Mouse (Mus musculus) cerebellum, adult 2 months (tissue): ENCODE data around the gene 2010300C02Rik. TPM values are rescaled to one million over a fixed set of nuclear protein-coding genes. Genes with fewer than 3 reads are reported as not detected.
A peak's percentile ranks its signal among the peaks of the same experiment; 100 is the strongest.

Experiments
- DNase-seq, 2 experiments: peaks; one replicate each; pipeline ENCODE4 v3.0.0; 2021
- H3K27ac ChIP-seq: fragments of 200-500 bp; 2 replicates; pipeline ENCODE4 v1.5.1; 2012; ENCODE audit warnings: low read length, control low read depth, inconsistent platforms; ENCODE audit not compliant: insufficient read depth
- H3K27me3 ChIP-seq: fragments of 200-500 bp; 2 replicates; pipeline ENCODE4 v1.6.1; 2012; ENCODE audit warnings: inconsistent platforms, mild to moderate bottlenecking, low read length, moderate library complexity; ENCODE audit not compliant: control insufficient read depth, insufficient read depth
- H3K4me1 ChIP-seq: fragments of 200-500 bp; 2 replicates; pipeline ENCODE4 v1.6.1; 2011; ENCODE audit warnings: low read length; ENCODE audit not compliant: control insufficient read depth, insufficient read depth
- H3K4me3 ChIP-seq: fragments of 200-500 bp; replicated peaks from 2 replicates; pipeline ENCODE3; 2011; ENCODE audit warnings: mild to moderate bottlenecking, low read depth, low read length, control low read depth; ENCODE audit not compliant: insufficient read depth
- CTCF ChIP-seq: fragments of 200-500 bp; IDR thresholded peaks from 2 replicates; pipeline ENCODE4 v1.5.1; 2011; ENCODE audit warnings: low read depth, mild to moderate bottlenecking, control low read depth, low read length, moderate library complexity, borderline replicate concordance; ENCODE audit not compliant: insufficient read depth
- POLR2A ChIP-seq: fragments of 200-500 bp; IDR thresholded peaks from 2 replicates; pipeline ENCODE4 v1.6.1; 2011; ENCODE audit warnings: low read length, control low read depth, borderline replicate concordance; ENCODE audit not compliant: insufficient read depth
- WGBS: fragments of 180-500 bp; shearing (Covaris S2); methylation state at CpG from one replicate; pipeline ENCODE4 v1.1.7; 2018; 5-methylcytosine and 5-hydroxymethylcytosine counted together
- polyA plus RNA-seq: library from polyadenylated mRNA; depleted of rRNA; stranded (reverse); fragments of >200 nt; gene quantifications from 2 replicates; pipeline ENCODE4 v1.2.3, GENCODE M21; 2012

The 2010300C02Rik gene
- polyA plus RNA-seq, 1 experiment: 21.7 TPM

- H3K4me1 ChIP-seq: no peaks in the 10 kb centered on the region; the same call in 1 of the 2 replicates
- H3K4me3 ChIP-seq: no peak overlapping the region
- no peak; the same call in 1 of the 2 replicates for TF ChIP-seq CTCF
- TF ChIP-seq POLR2A: no peak
- H3K27ac ChIP-seq: no peak overlapping the region
- DNase-seq: no peak
- no peaks in the 10 kb centered on the region for H3K27me3 ChIP-seq
- 75% methylated on average over 1 of the region's 2 CpGs for WGBS
Measured at GRCm38 (mm10) chr1:37636169-37636568, 83.7 kb downstream of the 2010300C02Rik start.

DNA sequence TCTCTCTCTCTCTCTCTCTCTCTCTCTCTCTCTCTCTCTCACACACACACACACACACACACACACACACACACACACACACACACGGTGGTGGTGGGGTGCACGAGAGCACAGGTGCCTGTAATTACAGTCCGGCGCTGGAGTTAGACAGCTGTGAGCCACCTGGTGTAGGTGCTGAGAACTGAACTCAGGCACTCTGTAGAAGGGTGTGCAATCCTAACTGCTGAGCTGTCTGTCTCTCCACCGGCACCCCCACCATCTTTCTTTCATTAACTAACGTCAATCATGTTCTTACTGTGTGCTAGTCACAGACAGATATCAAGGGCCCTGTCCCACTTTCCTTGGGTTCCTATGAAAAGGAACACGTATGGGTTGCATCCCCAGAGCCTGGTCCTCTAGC, 84.2 kb downstream of the 2010300C02Rik start:
- Histone ChIP-seq H3K4me3 (no peak overlapping the region), H3K4me1 (no peaks in the 10 kb centered on the region; the same call in 1 of the 2 replicates), H3K27ac (no peak overlapping the region), H3K27me3 (no peaks in the 10 kb centered on the region)
- no peak for DNase-seq
- no peak for TF ChIP-seq CTCF
- no peak for TF ChIP-seq POLR2A
- 82% methylated on average over 7 of the region's 7 CpGs for WGBS

GRCm38 (mm10) chr1:37634658-37635057, 85.2 kb downstream of the 2010300C02Rik start:
- H3K4me1 ChIP-seq: no peaks in the 10 kb centered on the region; the same call in 1 of the 2 replicates
- DNase-seq: peak; percentile 39 to 48
- H3K4me3 ChIP-seq: no peak overlapping the region
- H3K27me3 ChIP-seq: no peaks in the 10 kb centered on the region
- TF ChIP-seq POLR2A: no peak
- peak; percentile 92 for TF ChIP-seq CTCF
- no peak overlapping the region for H3K27ac ChIP-seq
- WGBS: 29% methylated on average over 4 of the region's 4 CpGs

DNA sequence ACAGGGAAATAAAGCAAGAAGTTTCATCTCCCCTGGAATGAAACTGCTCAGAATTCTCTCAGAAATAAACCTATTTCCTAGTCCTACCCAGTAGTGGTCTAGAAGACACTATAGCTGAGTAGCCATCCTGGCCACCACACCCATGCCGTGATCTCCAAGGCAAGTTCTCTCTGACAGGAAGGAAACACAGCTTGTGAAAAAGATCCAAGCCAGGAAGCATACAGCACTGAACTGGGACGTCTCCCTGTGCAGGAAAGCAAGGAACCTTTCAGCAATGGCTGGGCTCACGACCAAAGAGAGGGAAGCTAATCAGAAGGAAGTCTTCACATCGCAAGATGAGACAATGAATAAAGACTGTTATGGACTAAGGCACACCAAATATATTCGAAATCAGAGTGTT, 86.4 kb downstream of the 2010300C02Rik start:
- Histone ChIP-seq H3K4me1 (peaks cover 7% of the 10 kb centered on the region), H3K27me3 (no peaks in the 10 kb centered on the region), H3K4me3 (no peak overlapping the region), H3K27ac (no peak overlapping the region)
- DNase-seq: no peak
- TF ChIP-seq CTCF (no peak), POLR2A (no peak)
- 67% methylated on average over 5 of the region's 5 CpGs for WGBS

- WGBS: 95% methylated on average over 8 of the region's 8 CpGs
- TF ChIP-seq CTCF: no peak
- no peak for TF ChIP-seq POLR2A
- Histone ChIP-seq H3K27me3 (no peaks in the 10 kb centered on the region), H3K4me3 (no peak overlapping the region), H3K4me1 (peaks cover 13% of the 10 kb centered on the region), H3K27ac (no peak overlapping the region)
- DNase-seq: no peak
Measured at GRCm38 (mm10) chr1:37632425-37632824, 87.5 kb downstream of the 2010300C02Rik start.

DNA sequence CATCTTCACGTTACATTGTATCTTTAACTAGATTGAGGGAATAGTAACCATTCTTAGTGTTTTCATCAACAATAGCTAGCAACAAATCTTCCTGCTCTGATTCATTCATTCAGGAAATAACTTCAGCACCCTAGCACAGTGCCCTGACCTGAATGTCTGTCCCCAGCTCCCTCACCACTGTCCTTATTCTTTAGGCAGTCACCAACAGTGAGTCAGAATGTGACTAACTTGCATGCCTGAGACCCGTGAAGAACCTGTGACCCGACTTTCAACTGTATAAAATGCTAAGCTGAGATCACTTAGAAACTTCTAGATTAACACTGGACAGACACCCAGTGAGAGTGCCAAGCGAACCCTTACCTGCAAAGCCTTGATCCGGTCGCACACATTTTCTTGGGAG, 88.4 kb downstream of the 2010300C02Rik start:
- H3K27ac ChIP-seq: no peak overlapping the region
- no peak for DNase-seq
- peaks cover 16% of the 10 kb centered on the region for H3K4me1 ChIP-seq
- no peaks in the 10 kb centered on the region for H3K27me3 ChIP-seq
- 89% methylated on average over 6 of the region's 6 CpGs for WGBS
- TF ChIP-seq POLR2A (no peak), CTCF (no peak)
- H3K4me3 ChIP-seq: no peak overlapping the region

- Histone ChIP-seq H3K4me1 (peaks cover 16% of the 10 kb centered on the region), H3K4me3 (no peak overlapping the region)
- WGBS: 87% methylated on average over 10 of the region's 10 CpGs
Measured at GRCm38 (mm10) chr1:37630412-37631210, 89.3 kb downstream of the 2010300C02Rik start.

GRCm38 (mm10) chr1:37629876-37630275, 90.0 kb downstream of the 2010300C02Rik start:
- no peaks in the 10 kb centered on the region for H3K27me3 ChIP-seq
- DNase-seq: no peak
- H3K27ac ChIP-seq: no peak overlapping the region
- TF ChIP-seq CTCF: no peak
- TF ChIP-seq POLR2A: no peak
- WGBS: over 99% methylated on average over 5 of the region's 5 CpGs
- peaks cover 16% of the 10 kb centered on the region for H3K4me1 ChIP-seq
- H3K4me3 ChIP-seq: no peak overlapping the region

More at GRCm38 (mm10) chr1:37630412-37631210, 89.3 kb downstream of the 2010300C02Rik start:
- DNase-seq: no peak
- H3K27ac ChIP-seq: no peak overlapping the region
- H3K27me3 ChIP-seq: no peaks in the 10 kb centered on the region
- TF ChIP-seq CTCF (no peak), POLR2A (no peak)
